Mouse (Mus musculus): ENCODE results near the gene Tmc5. TPM values are rescaled to one million over a fixed set of nuclear protein-coding genes. Genes with fewer than 3 reads are reported as not detected.
A peak's percentile ranks its signal among the peaks of the same experiment; 100 is the strongest.

Gene Tmc5
- polyA plus RNA-seq, 1 experiment, result 74.2 TPM

GRCm38 (mm10) chr7:118610721-118611120, 13.6 kb downstream of the Tmc5 start:
- Histone ChIP-seq H3K27me3 (ENCODE audit: control insufficient read depth, insufficient read depth, low read length) (no peaks in the 10 kb centered on the region), H3K4me3 (ENCODE audit: control insufficient read depth, low read depth, low read length) (peak overlapping the region; percentile 55; the same call in 1 of the 2 replicates), H3K4me1 (ENCODE audit: control insufficient read depth, insufficient read depth, low read length) (peaks cover 5% of the 10 kb centered on the region; the same call in 1 of the 2 replicates), H3K36me3 (ENCODE audit: control insufficient read depth, insufficient read depth, low read length) (no peaks in the 10 kb centered on the region), H3K27ac (ENCODE audit: control insufficient read depth, insufficient read depth, low read depth, low read length) (no peak overlapping the region)
- TF ChIP-seq POLR2A (IDR thresholded peaks at IDR 0.05; ENCODE audit: control insufficient read depth, low read depth, low read length), result no peak
- no peak for TF ChIP-seq CTCF (IDR thresholded peaks at IDR 0.05; ENCODE audit: control insufficient read depth, insufficient read depth, insufficient replicate concordance, low read depth, low read length)

- Histone ChIP-seq H3K4me1 (ENCODE audit: control insufficient read depth, insufficient read depth, low read length) (peaks cover 5% of the 10 kb centered on the region; the same call in 1 of the 2 replicates), H3K27ac (ENCODE audit: control insufficient read depth, insufficient read depth, low read depth, low read length) (no peak overlapping the region), H3K27me3 (ENCODE audit: control insufficient read depth, insufficient read depth, low read length) (no peaks in the 10 kb centered on the region), H3K36me3 (ENCODE audit: control insufficient read depth, insufficient read depth, low read length) (no peaks in the 10 kb centered on the region), H3K4me3 (ENCODE audit: control insufficient read depth, low read depth, low read length) (no peak overlapping the region)
- no peak for TF ChIP-seq POLR2A (IDR thresholded peaks at IDR 0.05; ENCODE audit: control insufficient read depth, low read depth, low read length)
- TF ChIP-seq CTCF (IDR thresholded peaks at IDR 0.05; ENCODE audit: control insufficient read depth, insufficient read depth, insufficient replicate concordance, low read depth, low read length), result no peak
Observed at GRCm38 (mm10) chr7:118611185-118611749, 14.2 kb downstream of the Tmc5 start.

DNA sequence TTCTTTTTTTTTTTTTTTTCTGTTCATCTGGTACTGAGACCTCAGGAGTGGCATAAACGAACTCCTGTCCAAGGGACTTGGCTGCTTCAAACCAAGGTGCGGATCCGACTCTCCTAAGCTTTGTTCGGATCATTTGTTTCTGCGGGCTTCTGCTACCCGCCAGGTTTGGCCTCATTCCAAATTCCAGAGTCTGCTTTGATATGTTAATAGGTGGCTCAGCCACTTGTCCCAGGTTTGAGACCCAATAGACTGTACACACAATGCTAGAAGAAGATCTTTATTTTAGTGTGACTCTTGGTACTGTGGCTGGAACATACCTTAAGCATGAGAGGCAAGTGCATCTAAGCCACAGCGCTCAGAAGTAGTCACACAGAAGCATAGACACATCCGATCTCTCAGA, 14.8 kb downstream of the Tmc5 start:
- Histone ChIP-seq H3K4me1 (ENCODE audit: control insufficient read depth, insufficient read depth, low read length) (peaks cover 5% of the 10 kb centered on the region; the same call in 1 of the 2 replicates), H3K27ac (ENCODE audit: control insufficient read depth, insufficient read depth, low read depth, low read length) (no peak overlapping the region), H3K36me3 (ENCODE audit: control insufficient read depth, insufficient read depth, low read length) (no peaks in the 10 kb centered on the region), H3K27me3 (ENCODE audit: control insufficient read depth, insufficient read depth, low read length) (no peaks in the 10 kb centered on the region), H3K4me3 (ENCODE audit: control insufficient read depth, low read depth, low read length) (no peak overlapping the region)
- TF ChIP-seq CTCF (IDR thresholded peaks at IDR 0.05; ENCODE audit: control insufficient read depth, insufficient read depth, insufficient replicate concordance, low read depth, low read length) (no peak), POLR2A (IDR thresholded peaks at IDR 0.05; ENCODE audit: control insufficient read depth, low read depth, low read length) (no peak)

GRCm38 (mm10) chr7:118614076-118614475, 17.0 kb downstream of the Tmc5 start:
- no peaks in the 10 kb centered on the region for H3K27me3 ChIP-seq (ENCODE audit: control insufficient read depth, insufficient read depth, low read length)

GRCm38 (mm10) chr7:118618104-118618503, 21.0 kb downstream of the Tmc5 start:
- no peaks in the 10 kb centered on the region for H3K36me3 ChIP-seq (ENCODE audit: control insufficient read depth, insufficient read depth, low read length)
- no peaks in the 10 kb centered on the region for H3K4me1 ChIP-seq (ENCODE audit: control insufficient read depth, insufficient read depth, low read length)
- H3K27ac ChIP-seq (ENCODE audit: control insufficient read depth, insufficient read depth, low read depth, low read length), result no peak overlapping the region
- TF ChIP-seq CTCF (IDR thresholded peaks at IDR 0.05; ENCODE audit: control insufficient read depth, insufficient read depth, insufficient replicate concordance, low read depth, low read length) (no peak), POLR2A (IDR thresholded peaks at IDR 0.05; ENCODE audit: control insufficient read depth, low read depth, low read length) (no peak)
- no peaks in the 10 kb centered on the region for H3K27me3 ChIP-seq (ENCODE audit: control insufficient read depth, insufficient read depth, low read length)
- no peak overlapping the region for H3K4me3 ChIP-seq (ENCODE audit: control insufficient read depth, low read depth, low read length)

More at GRCm38 (mm10) chr7:118614076-118614475, 17.0 kb downstream of the Tmc5 start:
- Histone ChIP-seq H3K4me1 (ENCODE audit: control insufficient read depth, insufficient read depth, low read length) (peaks cover 5% of the 10 kb centered on the region; the same call in 1 of the 2 replicates), H3K27ac (ENCODE audit: control insufficient read depth, insufficient read depth, low read depth, low read length) (no peak overlapping the region), H3K4me3 (ENCODE audit: control insufficient read depth, low read depth, low read length) (no peak overlapping the region), H3K36me3 (ENCODE audit: control insufficient read depth, insufficient read depth, low read length) (no peaks in the 10 kb centered on the region)
- TF ChIP-seq CTCF (IDR thresholded peaks at IDR 0.05; ENCODE audit: control insufficient read depth, insufficient read depth, insufficient replicate concordance, low read depth, low read length) (no peak), POLR2A (IDR thresholded peaks at IDR 0.05; ENCODE audit: control insufficient read depth, low read depth, low read length) (no peak)

GRCm38 (mm10) chr7:118620243-118620906, 23.3 kb downstream of the Tmc5 start:
- TF ChIP-seq CTCF (IDR thresholded peaks at IDR 0.05; ENCODE audit: control insufficient read depth, insufficient read depth, insufficient replicate concordance, low read depth, low read length) (no peak), POLR2A (IDR thresholded peaks at IDR 0.05; ENCODE audit: control insufficient read depth, low read depth, low read length) (no peak)
- Histone ChIP-seq H3K4me1 (ENCODE audit: control insufficient read depth, insufficient read depth, low read length) (no peaks in the 10 kb centered on the region), H3K27me3 (ENCODE audit: control insufficient read depth, insufficient read depth, low read length) (no peaks in the 10 kb centered on the region), H3K27ac (ENCODE audit: control insufficient read depth, insufficient read depth, low read depth, low read length) (no peak overlapping the region), H3K4me3 (ENCODE audit: control insufficient read depth, low read depth, low read length) (no peak overlapping the region), H3K36me3 (ENCODE audit: control insufficient read depth, insufficient read depth, low read length) (no peaks in the 10 kb centered on the region)

DNA sequence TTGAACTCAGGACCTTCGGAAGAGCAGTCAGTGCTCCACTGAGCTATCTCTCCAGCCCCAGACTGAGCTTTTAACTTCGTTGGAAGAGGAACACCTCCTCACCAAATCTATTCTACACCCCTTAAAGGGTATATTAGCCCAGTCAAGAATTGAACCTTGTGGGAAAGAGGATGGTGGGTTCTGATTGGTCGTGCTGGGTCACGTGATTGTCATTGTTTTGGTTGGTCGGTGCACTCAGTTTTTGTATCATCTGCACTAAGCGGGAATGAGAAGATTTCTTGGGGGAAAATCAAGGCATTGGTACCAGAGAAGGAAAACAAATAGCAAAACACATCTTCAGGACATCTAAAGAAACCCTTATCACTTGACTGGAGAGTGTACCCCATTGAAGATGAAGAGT, 24.0 kb downstream of the Tmc5 start:
- no peak overlapping the region for H3K27ac ChIP-seq (ENCODE audit: control insufficient read depth, insufficient read depth, low read depth, low read length)
- H3K4me3 ChIP-seq (ENCODE audit: control insufficient read depth, low read depth, low read length), result no peak overlapping the region
- no peaks in the 10 kb centered on the region for H3K4me1 ChIP-seq (ENCODE audit: control insufficient read depth, insufficient read depth, low read length)
- no peaks in the 10 kb centered on the region for H3K36me3 ChIP-seq (ENCODE audit: control insufficient read depth, insufficient read depth, low read length)
- TF ChIP-seq CTCF (IDR thresholded peaks at IDR 0.05; ENCODE audit: control insufficient read depth, insufficient read depth, insufficient replicate concordance, low read depth, low read length) (no peak), POLR2A (IDR thresholded peaks at IDR 0.05; ENCODE audit: control insufficient read depth, low read depth, low read length) (no peak)
- H3K27me3 ChIP-seq (ENCODE audit: control insufficient read depth, insufficient read depth, low read length), result no peaks in the 10 kb centered on the region
